ENCODE assay signal across 8 mouse cellular contexts in genomic region chr6:108876052-108876451, GRCm38 (mm10). TPM values are rescaled to one million over a fixed set of nuclear protein-coding genes. Genes with fewer than 3 reads are reported as not detected.
A peak's percentile ranks its signal among the peaks of the same experiment; 100 is the strongest.
DNase-seq lines count a peak whose midpoint lies in the region; ATAC-seq and TF ChIP-seq lines count a peak whose summit lies in the region.

No protein-coding gene starts in this region.

- no peak for ATAC-seq in lung, embryonic 14.5 days (ENCODE audit: insufficient read depth)
- no peak for ATAC-seq in embryonic facial prominence, embryonic 14.5 days (ENCODE audit: low read depth)
- peak; percentile 42; the same call in 1 of the 2 replicates for ATAC-seq in hindbrain, embryonic 15.5 days (ENCODE audit: low FRiP score, low read depth)
- ATAC-seq in megakaryocyte progenitor cell, adult 5-6 weeks (replicated peaks; ENCODE audit: poor library complexity): peak; percentile 81
- ATAC-seq in erythroid progenitor cell, adult 5-6 weeks (replicated peaks; ENCODE audit: low FRiP score, poor library complexity, severe bottlenecking): no peak

- no peak overlapping the region for H3K4me3 ChIP-seq in lung, embryonic 14.5 days (ENCODE audit: low read depth, low read length)
- no peak overlapping the region for H3K4me3 ChIP-seq in lung, adult 2 months (replicated peaks; ENCODE audit: extremely low read depth, low read depth, low read length)
- no peak overlapping the region for H3K4me3 ChIP-seq in embryonic facial prominence, embryonic 14.5 days (ENCODE audit: low read depth, low read length)
- H3K4me3 ChIP-seq in hindbrain, embryonic 15.5 days: no peak overlapping the region

- H3K4me1 ChIP-seq in lung, embryonic 14.5 days (ENCODE audit: insufficient read depth): no peaks in the 10 kb centered on the region
- H3K4me1 ChIP-seq in lung, adult 2 months (ENCODE audit: control insufficient read depth, insufficient read depth, low read length): no peaks in the 10 kb centered on the region; the same call in 1 of the 2 replicates
- H3K4me1 ChIP-seq in embryonic facial prominence, embryonic 14.5 days (ENCODE audit: control insufficient read depth, insufficient read depth, low read length): no peaks in the 10 kb centered on the region
- peaks cover 6% of the 10 kb centered on the region; the same call in 1 of the 2 replicates for H3K4me1 ChIP-seq in hindbrain, embryonic 15.5 days (replicated peaks)

- H3K36me3 ChIP-seq in lung, embryonic 14.5 days (ENCODE audit: insufficient read depth): no peaks in the 10 kb centered on the region
- H3K36me3 ChIP-seq in embryonic facial prominence, embryonic 14.5 days (ENCODE audit: control insufficient read depth, insufficient read depth, low read length): no peaks in the 10 kb centered on the region
- no peaks in the 10 kb centered on the region for H3K36me3 ChIP-seq in hindbrain, embryonic 15.5 days

- no peaks in the 10 kb centered on the region for H3K27me3 ChIP-seq in lung, embryonic 14.5 days (ENCODE audit: insufficient read depth, low read length)
- H3K27me3 ChIP-seq in embryonic facial prominence, embryonic 14.5 days (replicated peaks; ENCODE audit: control insufficient read depth, insufficient read depth, low read length): no peaks in the 10 kb centered on the region
- no peaks in the 10 kb centered on the region for H3K27me3 ChIP-seq in hindbrain, embryonic 15.5 days

- H3K4me2 ChIP-seq in lung, embryonic 14.5 days: 0 out of 2 replicates have a peak overlapping the region, but pooled peaks have one; percentile 10
- peak overlapping the region; percentile 20; the same call in 1 of the 2 replicates for H3K4me2 ChIP-seq in embryonic facial prominence, embryonic 14.5 days (ENCODE audit: low read depth, low read length)
- H3K4me2 ChIP-seq in hindbrain, embryonic 15.5 days: peak overlapping the region; percentile 26

- DNase-seq in lung, embryonic 14.5 days: peak; percentile 13
- no peak for DNase-seq in lung, adult 2 months
- peak; percentile 27 for DNase-seq in embryonic facial prominence, embryonic 14.5 days (ENCODE audit: low spot score)
- DNase-seq in ovary, adult 18-20 months (ENCODE audit: low spot score): no peak
- DNase-seq in ovary, postnatal 14 days (ENCODE audit: low spot score): no peak

- 29% methylated on average over 5 of the region's 5 CpGs for WGBS in lung, embryonic 14.5 days
- 8% methylated on average over 5 of the region's 5 CpGs for WGBS in lung, adult 2 months
- 34% methylated on average over 5 of the region's 5 CpGs for WGBS in embryonic facial prominence, embryonic 14.5 days
- 18% methylated on average over 5 of the region's 5 CpGs for WGBS in hindbrain, embryonic 15.5 days

- H3K9me3 ChIP-seq in lung, embryonic 14.5 days (ENCODE audit: low read depth, low read length): no peaks in the 10 kb centered on the region; the same call in 1 of the 2 replicates
- H3K9me3 ChIP-seq in embryonic facial prominence, embryonic 14.5 days (ENCODE audit: control insufficient read depth, low read length): peaks cover 1% of the 10 kb centered on the region
- H3K9me3 ChIP-seq in hindbrain, embryonic 15.5 days: no peaks in the 10 kb centered on the region

- no peak for TF ChIP-seq POLR2A in lung, adult 2 months (IDR thresholded peaks at IDR 0.05; ENCODE audit: borderline replicate concordance, extremely low read depth, low read depth, low read length)

- H3K9ac ChIP-seq in lung, embryonic 14.5 days: no peak overlapping the region
- H3K9ac ChIP-seq in embryonic facial prominence, embryonic 14.5 days (ENCODE audit: low read depth, low read length): no peak overlapping the region
- H3K9ac ChIP-seq in hindbrain, embryonic 15.5 days: no peak overlapping the region

- no peak for TF ChIP-seq CTCF in lung, embryonic 14.5 days (IDR thresholded peaks at IDR 0.05; ENCODE audit: low read depth)
- TF ChIP-seq CTCF in lung, adult 2 months (IDR thresholded peaks at IDR 0.05; ENCODE audit: insufficient read depth, low read length): no peak

- H3K27ac ChIP-seq in lung, embryonic 14.5 days (ENCODE audit: low read depth): no peak overlapping the region
- H3K27ac ChIP-seq in embryonic facial prominence, embryonic 14.5 days (replicated peaks; ENCODE audit: low read depth, low read length): no peak overlapping the region
- 0 out of 2 replicates have a peak overlapping the region, but pooled peaks have one; percentile 50 for H3K27ac ChIP-seq in hindbrain, embryonic 15.5 days (replicated peaks)

RNA-seq across cellular contexts. Expression of gene Edem1, which starts 47.6 kb away (rescaled TPM):
- 36.4 and 41.5 TPM in 2 replicates for polyA plus RNA-seq in lung, embryonic 14.5 days (2014; fragmentation: Nextera tagmentation; extraction: Ambion mirVana)
- 18.4 and 18.5 TPM in 2 replicates for polyA plus RNA-seq in lung, adult 2 months (2012; rRNA removed)
- 24.1 and 27.9 TPM in 2 replicates for polyA plus RNA-seq in embryonic facial prominence, embryonic 14.5 days (2014; fragmentation: Nextera tagmentation; extraction: Ambion mirVana)
- 5.8 and 10.2 TPM in 2 replicates for polyA plus RNA-seq in hindbrain, embryonic 15.5 days (2015; fragmentation: Nextera tagmentation; extraction: Ambion mirVana)
- total RNA-seq in megakaryocyte progenitor cell, adult 5-6 weeks (2015): 91.7 and 103 TPM in 2 replicates
- 55.6 and 63.2 TPM in 2 replicates for total RNA-seq in megakaryocyte progenitor cell, adult 5-6 weeks (2017)
- total RNA-seq in erythroid progenitor cell, adult 5-6 weeks (2015; ENCODE audit: low replicate concordance): 11.7 and 29.6 TPM in 2 replicates
- total RNA-seq in erythroid progenitor cell, adult 5-6 weeks (2017; ENCODE audit: low replicate concordance): 13.8 and 18.2 TPM in 2 replicates

Comparison
In these comparisons a context has a peak if more than half of its experiments do, and no peak if none do; other contexts are left out.
1. DNase-seq: peak in lung, embryonic 14.5 days (single experiment) and embryonic facial prominence, embryonic 14.5 days (single experiment); none in lung, adult 2 months (single experiment), ovary, adult 18-20 months (single experiment) and ovary, postnatal 14 days (single experiment).
2. ATAC-seq: peak in hindbrain, embryonic 15.5 days (single experiment) and megakaryocyte progenitor cell, adult 5-6 weeks (single experiment); none in lung, embryonic 14.5 days (single experiment), embryonic facial prominence, embryonic 14.5 days (single experiment) and erythroid progenitor cell, adult 5-6 weeks (single experiment).
3. Peak in every context shown above with its lines, with median percentiles within 50 percentile points of each other: H3K4me2 ChIP-seq.